Mouse (Mus musculus) CH12.LX (cell line): ENCODE results near the gene Map4k1.

Source experiments
- CTCF ChIP-seq, 2 experiments: IDR thresholded peaks in 1 of 2; conservative IDR thresholded peaks in 1 of 2; 2 replicates each; pipeline ENCODE4 v1.5.1; 2011 to 2012; ENCODE audit warnings: low read depth in 2 of 2, low read length in 2 of 2, improper control_type of control experiment in 1 of 2, inconsistent platforms in 1 of 2, mild to moderate bottlenecking in 1 of 2, moderate library complexity in 1 of 2
- MYC ChIP-seq: IDR thresholded peaks from 2 replicates; pipeline ENCODE4 v1.6.1; 2011; ENCODE audit warnings: low read depth, mild to moderate bottlenecking, improper control_type of control experiment, low read length
- POLR2A ChIP-seq: IDR thresholded peaks from 2 replicates; pipeline ENCODE4 v1.6.1; 2011; ENCODE audit warnings: low read depth, mild to moderate bottlenecking, improper control_type of control experiment, low read length
- RCOR1 ChIP-seq: conservative IDR thresholded peaks from 2 replicates; pipeline ENCODE4 v1.6.1; 2012; ENCODE audit warnings: low read depth, mild to moderate bottlenecking, inconsistent platforms, low read length, improper control_type of control experiment

DNA sequence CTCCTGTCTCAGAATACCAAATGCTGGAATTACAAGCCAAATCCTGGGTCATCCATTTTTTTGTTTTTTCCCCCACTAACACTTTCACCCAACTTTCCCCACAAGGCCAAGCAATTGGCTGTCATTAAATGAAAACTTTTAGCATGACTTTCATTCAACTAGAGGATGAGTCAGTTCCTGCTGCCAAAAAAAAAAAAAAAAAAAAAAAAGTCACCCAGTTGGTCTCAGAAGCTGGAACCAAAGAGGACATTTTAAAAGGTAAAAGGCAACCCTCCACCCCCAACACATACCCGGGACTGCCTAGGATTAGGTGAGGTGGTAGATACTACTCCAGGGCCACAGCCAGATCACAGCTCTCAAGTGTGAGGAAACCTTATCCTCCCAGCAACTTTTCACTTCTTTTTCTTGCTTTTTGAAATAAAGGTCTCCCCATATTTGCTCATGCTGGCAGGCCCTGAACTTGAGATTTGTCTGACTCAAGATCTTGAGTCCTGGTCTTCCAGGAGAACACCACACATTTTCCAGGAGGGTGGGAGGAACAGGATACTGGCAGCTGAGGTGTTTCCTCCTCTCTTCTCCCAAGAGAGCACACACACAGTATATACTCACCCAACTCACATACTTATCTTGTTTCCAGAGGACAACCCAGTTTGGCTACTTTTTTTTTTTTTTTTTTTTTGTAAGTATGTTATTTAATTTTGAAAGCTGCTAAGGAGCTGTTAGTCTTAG, 23.7 kb upstream of the Map4k1 start:
- TF ChIP-seq CTCF (conservative IDR thresholded peaks at IDR 0.05 in 1 of 2, IDR thresholded peaks at IDR 0.05 in 1 of 2; ENCODE audit: low read depth in 2 of 2, low read length in 2 of 2) = no peak
- no peak for TF ChIP-seq POLR2A
- TF ChIP-seq MYC = no peak
- TF ChIP-seq RCOR1 = no peak
